Mouse (Mus musculus): Measurements from ENCODE around the gene Ywhaq. TPM values are rescaled to one million over a fixed set of nuclear protein-coding genes. Genes with fewer than 3 reads are reported as not detected.

Gene Ywhaq
- total and polyA plus RNA-seq, 3 experiments = 27.7 to 74.6 (median 65.8) TPM

DNA sequence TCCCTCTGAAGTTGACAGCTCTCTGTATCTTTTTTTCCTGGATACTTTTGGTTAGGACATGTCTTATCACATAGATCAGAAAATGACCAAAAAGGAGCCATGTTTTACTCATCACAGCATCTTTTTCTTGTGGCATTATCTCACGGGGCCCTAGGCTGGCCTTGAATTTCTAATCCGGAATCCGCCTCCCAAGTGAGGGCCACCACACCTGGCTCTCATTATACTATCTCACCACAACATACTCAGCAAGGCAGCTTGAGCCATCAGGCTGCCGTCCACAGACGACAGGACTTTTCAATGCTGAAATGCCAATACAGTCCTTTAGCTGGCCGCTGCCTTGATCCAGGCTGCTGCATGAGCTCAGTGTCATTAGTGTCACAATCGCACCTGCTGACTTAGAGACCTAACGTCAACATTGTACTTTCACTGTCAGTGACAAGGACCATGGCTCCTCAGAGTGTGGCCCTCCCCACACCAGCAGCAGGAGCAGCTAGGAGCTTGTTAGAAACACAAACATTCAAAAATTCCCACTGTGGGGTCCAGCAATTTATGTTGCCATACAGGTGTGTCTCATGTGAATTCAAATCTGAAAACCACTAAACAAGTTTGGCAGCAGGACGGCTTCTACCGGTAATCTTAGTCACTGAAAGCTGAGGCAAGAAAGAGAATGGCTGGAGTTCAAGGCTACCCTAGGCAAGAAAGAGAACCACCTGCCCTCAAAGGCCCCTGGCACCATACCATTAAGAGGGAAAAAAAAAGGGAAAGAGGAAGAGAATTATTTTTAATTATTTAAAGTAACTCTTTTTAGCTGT is 52.6 kb downstream of the Ywhaq start:
- Histone ChIP-seq H3K4me1 (ENCODE audit: control insufficient read depth, insufficient read depth, low read length) (peaks cover 11% of the 10 kb centered on the region), H3K27me3 (ENCODE audit: control insufficient read depth, insufficient read depth, low read length) (no peaks in the 10 kb centered on the region), H3K79me2 (replicated peaks; ENCODE audit: control insufficient read depth, insufficient read depth, low read length) (peaks cover 6% of the 10 kb centered on the region; the same call in 1 of the 2 replicates), H3K9ac (ENCODE audit: low read depth, low read length) (no peak overlapping the region), H3K4me3 (no peak overlapping the region), H3K36me3 (ENCODE audit: control insufficient read depth, insufficient read depth, low read length) (peaks cover 12% of the 10 kb centered on the region), H3K27ac (no peak overlapping the region)
- 76% methylated on average over 10 of the region's 10 CpGs for WGBS
- no peak for TF ChIP-seq POLR2A (IDR thresholded peaks at IDR 0.05; ENCODE audit: insufficient read depth, low read depth, low read length)
- TF ChIP-seq EP300 (IDR thresholded peaks at IDR 0.05; ENCODE audit: insufficient read depth, low read depth, low read length) = no peak
- TF ChIP-seq CTCF (IDR thresholded peaks at IDR 0.05) = no peak
- intact Hi-C loops (cut with DNase I) = no loop called here
- no peak for DNase-seq

- peaks cover 10% of the 10 kb centered on the region for H3K36me3 ChIP-seq (ENCODE audit: control insufficient read depth, insufficient read depth, low read length)
- WGBS = 87% methylated on average over 3 of the region's 3 CpGs
- intact Hi-C loops (cut with DNase I) = no loop called here
- H3K4me3 ChIP-seq = no peak overlapping the region
- H3K27me3 ChIP-seq (ENCODE audit: control insufficient read depth, insufficient read depth, low read length) = no peaks in the 10 kb centered on the region
- H3K4me1 ChIP-seq (ENCODE audit: control insufficient read depth, insufficient read depth, low read length) = peaks cover 6% of the 10 kb centered on the region
- no peak overlapping the region for H3K9ac ChIP-seq (ENCODE audit: low read depth, low read length)
- peaks cover 3% of the 10 kb centered on the region; the same call in 1 of the 2 replicates for H3K79me2 ChIP-seq (replicated peaks; ENCODE audit: control insufficient read depth, insufficient read depth, low read length)
- TF ChIP-seq POLR2A (IDR thresholded peaks at IDR 0.05; ENCODE audit: insufficient read depth, low read depth, low read length) = no peak
- TF ChIP-seq EP300 (IDR thresholded peaks at IDR 0.05; ENCODE audit: insufficient read depth, low read depth, low read length) = no peak
- peak overlapping the region; percentile 49 for H3K27ac ChIP-seq
- DNase-seq = no peak
Measured at GRCm38 (mm10) chr12:21363195-21363594, 54.2 kb downstream of the Ywhaq start.

- Histone ChIP-seq H3K36me3 (ENCODE audit: control insufficient read depth, insufficient read depth, low read length) (peaks cover 10% of the 10 kb centered on the region), H3K4me1 (ENCODE audit: control insufficient read depth, insufficient read depth, low read length) (peaks cover 5% of the 10 kb centered on the region), H3K27me3 (ENCODE audit: control insufficient read depth, insufficient read depth, low read length) (no peaks in the 10 kb centered on the region), H3K4me3 (no peak overlapping the region), H3K79me2 (replicated peaks; ENCODE audit: control insufficient read depth, insufficient read depth, low read length) (peaks cover 3% of the 10 kb centered on the region; the same call in 1 of the 2 replicates), H3K27ac (peak overlapping the region; percentile 49), H3K9ac (ENCODE audit: low read depth, low read length) (no peak overlapping the region)
- intact Hi-C loops (cut with DNase I) = no loop called here
- TF ChIP-seq EP300 (IDR thresholded peaks at IDR 0.05; ENCODE audit: insufficient read depth, low read depth, low read length) = no peak
- TF ChIP-seq POLR2A (IDR thresholded peaks at IDR 0.05; ENCODE audit: insufficient read depth, low read depth, low read length) = no peak
- TF ChIP-seq CTCF (IDR thresholded peaks at IDR 0.05) = no peak
- no peak for DNase-seq
- WGBS = 14% methylated on average over 2 of the region's 2 CpGs
Measured at GRCm38 (mm10) chr12:21362686-21363085, 54.8 kb downstream of the Ywhaq start.

DNA sequence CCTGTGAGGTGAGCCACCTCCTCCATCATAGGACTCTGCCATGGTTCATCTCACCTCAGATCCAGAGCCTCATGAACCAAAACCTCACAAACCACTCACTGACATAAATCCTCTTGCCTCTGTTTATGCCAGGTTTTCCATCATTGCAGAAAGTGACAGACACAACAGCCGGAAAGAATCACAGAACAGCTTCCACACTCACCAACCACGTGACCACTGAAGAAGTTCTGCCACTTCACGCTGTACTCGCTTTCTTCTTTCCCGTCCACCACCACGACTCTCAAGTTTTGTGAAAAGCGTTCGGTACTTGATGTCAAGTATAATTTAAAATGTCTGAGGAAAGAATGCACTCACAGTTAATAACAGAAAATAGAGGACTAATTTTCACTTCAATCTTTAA is 63.8 kb downstream of the Ywhaq start:
- TF ChIP-seq EP300 (IDR thresholded peaks at IDR 0.05; ENCODE audit: insufficient read depth, low read depth, low read length) (no peak), POLR2A (IDR thresholded peaks at IDR 0.05; ENCODE audit: insufficient read depth, low read depth, low read length) (no peak), CTCF (IDR thresholded peaks at IDR 0.05) (no peak)
- Histone ChIP-seq H3K27me3 (ENCODE audit: control insufficient read depth, insufficient read depth, low read length) (no peaks in the 10 kb centered on the region), H3K4me3 (no peak overlapping the region), H3K27ac (no peak overlapping the region), H3K9ac (ENCODE audit: low read depth, low read length) (no peak overlapping the region), H3K4me1 (ENCODE audit: control insufficient read depth, insufficient read depth, low read length) (no peaks in the 10 kb centered on the region), H3K36me3 (ENCODE audit: control insufficient read depth, insufficient read depth, low read length) (peaks cover 5% of the 10 kb centered on the region; the same call in 1 of the 2 replicates), H3K79me2 (replicated peaks; ENCODE audit: control insufficient read depth, insufficient read depth, low read length) (no peaks in the 10 kb centered on the region)
- no peak for DNase-seq
- 95% methylated on average over 8 of the region's 8 CpGs for WGBS
- intact Hi-C loops (cut with DNase I) = no loop called here

- H3K79me2 ChIP-seq (replicated peaks; ENCODE audit: control insufficient read depth, insufficient read depth, low read length) = no peaks in the 10 kb centered on the region
- H3K27ac ChIP-seq = no peak overlapping the region
- WGBS = 92% methylated on average over 7 of the region's 7 CpGs
- no peak for DNase-seq
- no peaks in the 10 kb centered on the region for H3K4me1 ChIP-seq (ENCODE audit: control insufficient read depth, insufficient read depth, low read length)
- no peak overlapping the region for H3K4me3 ChIP-seq
- H3K36me3 ChIP-seq (ENCODE audit: control insufficient read depth, insufficient read depth, low read length) = peaks cover 9% of the 10 kb centered on the region
- intact Hi-C loops (cut with DNase I) = no loop called here
- no peaks in the 10 kb centered on the region for H3K27me3 ChIP-seq (ENCODE audit: control insufficient read depth, insufficient read depth, low read length)
- TF ChIP-seq EP300 (IDR thresholded peaks at IDR 0.05; ENCODE audit: insufficient read depth, low read depth, low read length) (no peak), CTCF (IDR thresholded peaks at IDR 0.05) (no peak), POLR2A (IDR thresholded peaks at IDR 0.05; ENCODE audit: insufficient read depth, low read depth, low read length) (no peak)
- H3K9ac ChIP-seq (ENCODE audit: low read depth, low read length) = no peak overlapping the region
Measured at GRCm38 (mm10) chr12:21350113-21350876, 67.1 kb downstream of the Ywhaq start.

- H3K4me1 ChIP-seq (ENCODE audit: control insufficient read depth, insufficient read depth, low read length) = no peaks in the 10 kb centered on the region
- WGBS = 81% methylated on average over 7 of the region's 7 CpGs
Measured at GRCm38 (mm10) chr12:21346972-21347371, 70.5 kb downstream of the Ywhaq start.

More at GRCm38 (mm10) chr12:21346972-21347371, 70.5 kb downstream of the Ywhaq start:
- intact Hi-C loops (cut with DNase I) = no loop called here
- no peak overlapping the region for H3K4me3 ChIP-seq
- no peaks in the 10 kb centered on the region for H3K27me3 ChIP-seq (ENCODE audit: control insufficient read depth, insufficient read depth, low read length)
- TF ChIP-seq EP300 (IDR thresholded peaks at IDR 0.05; ENCODE audit: insufficient read depth, low read depth, low read length) (no peak), CTCF (IDR thresholded peaks at IDR 0.05) (no peak), POLR2A (IDR thresholded peaks at IDR 0.05; ENCODE audit: insufficient read depth, low read depth, low read length) (no peak)
- no peak overlapping the region for H3K27ac ChIP-seq
- peaks cover 7% of the 10 kb centered on the region for H3K36me3 ChIP-seq (ENCODE audit: control insufficient read depth, insufficient read depth, low read length)
- DNase-seq = no peak
- no peaks in the 10 kb centered on the region for H3K79me2 ChIP-seq (replicated peaks; ENCODE audit: control insufficient read depth, insufficient read depth, low read length)
- no peak overlapping the region for H3K9ac ChIP-seq (ENCODE audit: low read depth, low read length)

All from heart, adult 2 months (tissue).